Mouse (Mus musculus): ENCODE measurements at regions not wholly inside any gene's neighbourhood (a gene's known extent, or its start where the extent isn't known, plus 50 kb on each side); places are given as distances from the start of the nearest gene placed in this dataset.
A peak's percentile ranks its signal among the peaks of the same experiment; 100 is the strongest.

DNA sequence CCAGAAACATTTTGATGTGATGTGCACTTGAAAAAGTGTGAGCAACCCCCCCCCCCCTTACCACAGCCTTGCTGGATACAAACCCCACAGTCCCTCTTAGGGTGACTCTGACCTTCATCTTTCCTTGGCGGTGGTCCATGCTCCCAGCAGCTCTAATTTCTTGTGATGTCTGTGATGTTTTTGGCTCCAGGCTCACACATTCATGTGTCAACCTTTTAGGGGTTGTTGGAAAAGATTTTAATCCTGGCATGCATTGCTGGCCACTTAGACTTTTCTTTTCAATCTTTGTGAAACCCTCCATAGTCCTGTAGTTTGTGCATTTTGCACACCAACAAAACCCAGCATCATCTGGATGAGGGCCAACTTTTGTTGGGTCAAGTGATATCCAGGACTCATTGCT is 134.9 kb upstream of the Igfbp3 start:
- DNase-seq (ENCODE audit: extremely low spot score) = no peak

- no peak for DNase-seq (ENCODE audit: extremely low spot score)
Measured at GRCm38 (mm10) chr11:7337826-7338225, 124.1 kb upstream of the Igfbp3 start.

GRCm38 (mm10) chr11:7317409-7317970 is 103.8 kb upstream of the Igfbp3 start:
- DNase-seq (ENCODE audit: extremely low spot score) = no peak

- no peak for DNase-seq (ENCODE audit: extremely low spot score)
Measured at GRCm38 (mm10) chr11:7296252-7296651, 82.5 kb upstream of the Igfbp3 start.

- no peak for DNase-seq (ENCODE audit: extremely low spot score)
Measured at GRCm38 (mm10) chr11:7289242-7289938, 75.7 kb upstream of the Igfbp3 start.

DNA sequence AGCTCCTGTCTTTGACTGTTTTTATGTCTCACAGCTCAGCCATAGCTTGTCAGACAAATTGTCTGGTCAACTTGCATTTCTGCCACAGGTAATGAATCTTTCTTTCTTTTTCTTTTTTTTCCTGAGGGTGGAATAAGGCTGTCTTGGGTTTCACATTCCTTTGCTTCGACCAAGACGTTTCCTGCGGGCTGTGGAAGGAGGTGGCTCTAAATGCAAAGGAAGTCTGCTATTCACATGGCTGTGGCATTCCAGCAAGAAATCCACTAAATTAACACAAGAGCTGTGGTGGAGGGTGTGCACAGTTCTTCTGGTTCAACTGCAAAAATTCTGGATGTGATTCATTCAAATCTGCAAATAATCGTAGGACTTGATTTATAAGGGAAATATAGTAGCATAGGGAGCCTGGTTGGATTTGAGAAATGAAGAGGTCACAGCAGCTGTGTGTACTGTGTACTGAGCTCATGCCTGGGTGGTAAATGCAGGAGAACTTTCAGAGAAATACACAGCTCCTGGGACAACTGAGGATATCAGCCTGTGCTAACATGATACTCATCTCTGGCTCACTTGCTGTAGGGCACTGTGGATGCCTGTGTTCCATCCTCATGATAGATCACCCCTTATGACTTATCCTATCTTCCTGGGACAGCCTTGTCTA is 71.2 kb upstream of the Igfbp3 start:
- DNase-seq (ENCODE audit: extremely low spot score) = peak; percentile 28

DNA sequence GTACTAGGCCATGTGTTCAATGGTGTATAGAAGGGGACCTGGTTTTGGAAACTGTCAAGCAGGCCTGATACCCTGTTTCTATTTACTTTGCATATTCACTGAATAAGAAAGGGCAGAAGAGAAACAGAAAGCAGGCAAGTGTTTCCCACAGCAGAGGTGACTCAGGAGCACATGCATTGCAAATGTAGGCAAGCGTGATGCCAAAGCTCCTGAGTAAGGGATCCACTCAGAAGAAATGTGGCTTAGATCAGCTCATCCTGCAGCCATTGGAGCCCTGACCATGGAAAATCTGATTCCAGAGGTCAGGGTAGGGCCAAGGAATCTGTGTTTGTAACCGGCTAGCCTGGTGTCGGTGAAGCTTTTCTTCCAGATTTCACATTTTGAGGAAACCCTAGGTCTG is 69.3 kb upstream of the Igfbp3 start:
- no peak for DNase-seq (ENCODE audit: extremely low spot score)

GRCm38 (mm10) chr11:7282188-7282587 is 68.5 kb upstream of the Igfbp3 start:
- no peak for DNase-seq (ENCODE audit: extremely low spot score)

GRCm38 (mm10) chr11:7281656-7282055 is 67.9 kb upstream of the Igfbp3 start:
- DNase-seq (ENCODE audit: extremely low spot score) = no peak

DNA sequence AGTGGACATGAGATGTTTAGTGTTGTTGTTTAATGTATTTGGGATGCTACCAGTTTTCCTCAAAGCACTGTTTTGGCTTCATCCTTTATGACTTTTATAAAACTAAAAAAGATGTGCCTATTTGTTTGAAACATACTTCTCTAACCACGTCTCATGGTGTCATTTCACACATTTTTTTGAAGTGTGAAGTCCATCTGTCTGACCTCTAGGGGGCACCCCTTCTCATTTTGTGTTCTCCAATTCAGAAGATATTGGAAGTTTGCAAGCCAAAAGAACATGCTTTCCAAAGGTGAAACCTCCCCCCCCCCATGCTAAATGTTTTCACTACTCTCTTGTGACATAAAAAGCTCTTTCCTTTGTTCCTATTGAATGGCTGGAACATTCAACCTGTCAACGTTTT is 66.2 kb upstream of the Igfbp3 start:
- DNase-seq (ENCODE audit: extremely low spot score) = no peak

- DNase-seq (ENCODE audit: extremely low spot score) = no peak
Measured at GRCm38 (mm10) chr11:7272543-7272942, 58.8 kb upstream of the Igfbp3 start.

DNA sequence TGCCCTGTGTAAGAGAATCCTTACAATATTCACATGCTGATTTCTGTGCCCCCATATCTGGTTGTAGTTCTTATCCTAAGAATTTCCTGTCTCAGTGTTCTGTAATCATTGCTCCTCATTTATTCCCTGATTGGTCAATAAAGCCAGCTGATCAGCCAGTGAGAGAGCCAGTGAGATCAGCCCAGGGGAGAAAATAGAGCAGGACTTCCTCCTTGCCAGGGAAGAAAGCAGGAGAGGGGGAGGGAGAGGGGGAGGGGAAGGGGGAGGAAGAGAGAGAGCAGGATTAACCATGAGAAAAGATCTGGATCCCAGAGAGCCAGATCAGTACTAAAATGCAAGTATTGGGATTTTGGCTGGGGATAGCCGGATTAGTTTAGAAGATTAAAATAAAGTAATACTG is 57.2 kb upstream of the Igfbp3 start:
- DNase-seq (ENCODE audit: extremely low spot score) = no peak

GRCm38 (mm10) chr11:7263971-7264370 is 50.2 kb upstream of the Igfbp3 start:
- DNase-seq (ENCODE audit: extremely low spot score) = no peak

All from embryo, embryonic 9.5 days (tissue).